Mouse (Mus musculus) ES-Bruce4 (cell line): ENCODE data around the gene Prrg4.

Experiments
- CTCF ChIP-seq: IDR thresholded peaks from one replicate; pipeline ENCODE4 v1.8.1; 2011; ENCODE audit warnings: low read depth, low read length
- EP300 ChIP-seq: IDR thresholded peaks from 2 replicates; pipeline ENCODE4 v1.6.1; 2011; ENCODE audit warnings: low read depth, low read length; ENCODE audit not compliant: insufficient read depth
- POLR2A ChIP-seq: IDR thresholded peaks from one replicate; pipeline ENCODE4 v1.8.1; 2011; ENCODE audit warnings: low read length; ENCODE audit not compliant: insufficient read depth

DNA sequence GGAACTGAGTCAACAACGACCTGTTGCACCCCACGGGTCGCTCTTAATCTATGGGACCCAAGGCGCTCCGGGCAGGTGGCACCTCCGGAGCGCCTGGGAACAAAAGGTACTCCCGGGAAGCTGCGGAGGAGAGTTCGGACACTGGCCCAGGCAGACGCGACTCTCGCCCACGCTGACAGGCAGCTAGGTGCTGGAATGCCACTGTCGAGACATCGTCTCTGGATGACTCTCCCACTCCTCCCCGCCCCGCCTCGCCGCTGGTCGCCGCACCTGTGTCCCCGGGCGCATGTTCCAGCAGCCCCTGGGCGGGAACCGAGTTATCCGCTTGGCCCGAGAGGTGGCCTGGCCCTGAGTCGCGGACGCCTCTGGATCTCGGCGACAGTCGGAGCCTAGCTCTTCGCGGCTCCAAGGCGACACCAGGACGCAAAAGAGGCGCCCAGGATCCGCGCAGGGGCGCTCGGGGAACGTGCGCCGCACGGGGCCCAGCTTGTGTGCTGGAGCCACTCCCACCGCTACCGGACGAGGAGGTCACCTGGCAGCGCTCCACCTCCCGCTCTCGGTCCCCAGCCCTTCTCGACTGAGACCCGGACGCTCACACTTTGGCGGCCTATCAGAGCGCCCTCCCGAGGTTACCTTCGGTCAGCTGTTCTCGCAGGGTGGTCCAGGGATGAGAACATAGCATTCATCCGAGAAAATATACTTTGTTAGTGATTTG lies at the start of gene Prrg4:
- TF ChIP-seq CTCF, result peak; percentile 56
- TF ChIP-seq POLR2A, result no peak
- TF ChIP-seq EP300, result no peak
